Mouse (Mus musculus): ENCODE measurements around the gene Dnal4. TPM values are rescaled to one million over a fixed set of nuclear protein-coding genes. Genes with fewer than 3 reads are reported as not detected.

Dnal4 gene
- polyA plus RNA-seq, 1 experiment from 2014 or later: 48.0 TPM

GRCm38 (mm10) chr15:79766586-79767071 is 11.0 kb downstream of the Dnal4 start:
- no peak for DNase-seq (ENCODE audit: low spot score)
- WGBS: 86% methylated on average over 10 of the region's 10 CpGs

GRCm38 (mm10) chr15:79766168-79766567 is 11.5 kb downstream of the Dnal4 start:
- no peaks in the 10 kb centered on the region for H3K27me3 ChIP-seq (ENCODE audit: insufficient read depth, poor library complexity, severe bottlenecking)
- no peak overlapping the region for H3K27ac ChIP-seq
- 64% methylated on average over 9 of the region's 10 CpGs for WGBS
- H3K4me1 ChIP-seq: peaks cover 27% of the 10 kb centered on the region
- H3K9me3 ChIP-seq: no peaks in the 10 kb centered on the region
- DNase-seq (ENCODE audit: low spot score): no peak
- no peak overlapping the region for H3K4me3 ChIP-seq
- H3K36me3 ChIP-seq: peaks cover 32% of the 10 kb centered on the region

More at GRCm38 (mm10) chr15:79766586-79767071, 11.0 kb downstream of the Dnal4 start:
- Histone ChIP-seq H3K9me3 (no peaks in the 10 kb centered on the region), H3K27me3 (ENCODE audit: insufficient read depth, poor library complexity, severe bottlenecking) (no peaks in the 10 kb centered on the region), H3K4me1 (peaks cover 27% of the 10 kb centered on the region), H3K36me3 (peaks cover 28% of the 10 kb centered on the region), H3K4me3 (no peak overlapping the region), H3K27ac (0 out of 2 replicates have a peak overlapping the region, but pooled peaks have one; percentile 24)

DNA sequence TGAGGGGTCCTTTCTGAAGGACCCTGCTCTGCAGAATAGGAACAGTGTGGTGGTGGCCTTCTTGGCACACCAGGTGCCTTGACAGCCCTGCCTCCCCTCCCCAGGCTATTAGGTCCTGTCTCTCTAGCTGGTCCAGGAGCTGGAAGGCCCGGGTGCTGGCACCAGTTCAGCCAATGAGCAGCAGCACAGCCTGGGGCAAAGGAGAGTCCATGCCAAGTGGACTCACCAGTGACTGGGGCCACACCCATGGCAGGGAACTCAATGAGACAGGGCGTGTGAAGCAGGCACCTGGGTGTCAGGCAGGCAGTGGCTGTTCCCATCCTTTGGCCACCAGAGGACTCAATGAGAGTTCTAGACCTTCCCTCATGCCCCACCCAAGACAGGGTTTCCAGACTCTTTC is 12.3 kb downstream of the Dnal4 start:
- Histone ChIP-seq H3K27me3 (ENCODE audit: insufficient read depth, poor library complexity, severe bottlenecking) (no peaks in the 10 kb centered on the region), H3K9me3 (no peaks in the 10 kb centered on the region), H3K27ac (no peak overlapping the region), H3K4me3 (no peak overlapping the region), H3K36me3 (peaks cover 34% of the 10 kb centered on the region), H3K4me1 (peaks cover 27% of the 10 kb centered on the region)
- no peak for DNase-seq (ENCODE audit: low spot score)
- 84% methylated on average over 2 of the region's 2 CpGs for WGBS

DNA sequence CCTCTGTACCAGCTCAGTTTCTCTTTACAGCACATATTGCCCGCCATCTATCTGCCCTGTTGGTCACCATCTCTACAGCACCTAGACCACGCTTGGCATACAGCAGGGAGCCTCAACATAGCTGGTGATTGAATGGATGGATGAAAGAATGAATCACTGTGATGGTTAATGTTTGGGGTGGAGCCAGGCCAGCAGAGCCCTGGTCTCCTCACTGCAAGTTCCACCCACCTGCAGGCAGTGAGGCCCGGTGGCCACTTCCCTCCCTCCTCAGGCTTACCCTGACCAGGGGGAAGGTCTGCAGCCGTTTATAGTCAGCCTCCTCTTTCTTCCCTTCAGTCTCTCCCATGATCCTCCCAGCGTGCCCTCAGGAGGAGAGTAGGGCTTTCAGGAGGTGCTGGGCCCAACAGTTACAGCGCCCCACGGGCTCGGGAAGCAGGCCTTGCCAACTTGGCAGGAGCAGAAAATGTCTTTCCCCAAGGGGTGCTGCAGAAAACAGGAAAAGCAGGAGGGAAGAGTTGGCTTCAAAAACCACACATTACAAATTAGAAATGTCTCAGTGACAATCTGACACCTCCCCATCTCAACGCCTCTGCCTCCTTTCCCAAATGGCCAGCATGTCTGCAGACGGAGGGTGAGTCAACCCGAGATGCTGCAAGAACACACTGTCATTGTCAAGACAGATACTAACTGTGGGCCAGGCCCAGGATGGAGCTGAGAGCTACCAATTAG is 12.9 kb downstream of the Dnal4 start:
- peaks cover 27% of the 10 kb centered on the region for H3K4me1 ChIP-seq
- peaks cover 34% of the 10 kb centered on the region for H3K36me3 ChIP-seq
- 76% methylated on average over 11 of the region's 11 CpGs for WGBS

GRCm38 (mm10) chr15:79763601-79764246 is 13.9 kb downstream of the Dnal4 start:
- Histone ChIP-seq H3K27ac (no peak overlapping the region), H3K27me3 (ENCODE audit: insufficient read depth, poor library complexity, severe bottlenecking) (no peaks in the 10 kb centered on the region), H3K9me3 (no peaks in the 10 kb centered on the region), H3K4me3 (no peak overlapping the region), H3K36me3 (peaks cover 34% of the 10 kb centered on the region), H3K4me1 (peaks cover 27% of the 10 kb centered on the region)
- 85% methylated on average over 7 of the region's 7 CpGs for WGBS
- no peak for DNase-seq (ENCODE audit: low spot score)

More for the DNA sequence above, 12.9 kb downstream of the Dnal4 start:
- DNase-seq (ENCODE audit: low spot score): no peak
- H3K9me3 ChIP-seq: no peaks in the 10 kb centered on the region
- no peak overlapping the region for H3K27ac ChIP-seq
- no peak overlapping the region for H3K4me3 ChIP-seq
- no peaks in the 10 kb centered on the region for H3K27me3 ChIP-seq (ENCODE audit: insufficient read depth, poor library complexity, severe bottlenecking)

GRCm38 (mm10) chr15:79763001-79763400 is 14.6 kb downstream of the Dnal4 start:
- H3K4me3 ChIP-seq: no peak overlapping the region
- no peak overlapping the region; the same call in 1 of the 2 replicates for H3K27ac ChIP-seq
- no peak for DNase-seq (ENCODE audit: low spot score)
- 85% methylated on average over 9 of the region's 9 CpGs for WGBS
- H3K27me3 ChIP-seq (ENCODE audit: insufficient read depth, poor library complexity, severe bottlenecking): no peaks in the 10 kb centered on the region
- peaks cover 23% of the 10 kb centered on the region for H3K4me1 ChIP-seq
- H3K36me3 ChIP-seq: peaks cover 34% of the 10 kb centered on the region
- no peaks in the 10 kb centered on the region for H3K9me3 ChIP-seq

DNA sequence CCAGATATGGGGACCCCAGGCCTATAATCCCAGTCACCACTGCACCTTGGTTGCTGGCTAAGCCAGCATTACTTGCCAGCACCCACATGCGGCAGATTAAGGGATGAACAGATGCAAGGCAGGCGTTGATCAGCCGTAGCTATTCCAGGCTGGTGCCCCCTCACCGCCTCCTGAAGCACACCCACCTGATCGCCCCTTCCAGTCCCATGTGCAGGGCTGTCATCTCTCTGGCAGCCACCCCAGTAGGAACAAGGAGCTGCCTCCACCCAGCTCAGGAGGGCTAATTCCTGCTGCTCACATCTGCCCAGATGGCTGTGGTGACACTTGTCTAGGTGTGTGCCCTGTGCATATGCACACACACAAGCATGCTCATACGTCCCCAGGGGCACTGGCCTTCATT is 16.7 kb downstream of the Dnal4 start:
- Histone ChIP-seq H3K36me3 (peaks cover 34% of the 10 kb centered on the region), H3K27me3 (ENCODE audit: insufficient read depth, poor library complexity, severe bottlenecking) (no peaks in the 10 kb centered on the region), H3K27ac (no peak overlapping the region), H3K4me1 (peaks cover 13% of the 10 kb centered on the region), H3K4me3 (no peak overlapping the region), H3K9me3 (no peaks in the 10 kb centered on the region)
- no peak for DNase-seq (ENCODE audit: low spot score)
- WGBS: 77% methylated on average over 6 of the region's 6 CpGs

DNA sequence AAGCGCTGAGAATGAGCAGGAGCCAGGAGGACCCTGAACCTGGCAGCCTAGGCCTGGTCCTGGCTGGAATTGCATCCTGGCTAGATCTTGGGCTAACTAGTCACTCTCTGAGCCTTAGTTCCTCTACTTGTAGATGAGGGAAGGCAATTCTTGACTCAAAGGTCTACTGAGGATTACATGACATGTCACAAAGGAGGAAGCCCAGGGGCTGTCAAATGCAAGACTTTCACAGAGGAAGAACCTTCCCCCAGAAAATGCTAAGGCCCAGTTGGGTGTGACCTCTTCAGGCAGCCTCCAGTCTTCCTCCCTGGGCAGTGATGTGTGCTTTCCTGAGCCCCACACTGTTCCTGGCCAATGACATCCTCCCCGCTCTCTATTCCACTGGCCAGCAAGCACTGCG is 20.5 kb downstream of the Dnal4 start:
- Histone ChIP-seq H3K27me3 (ENCODE audit: insufficient read depth, poor library complexity, severe bottlenecking) (no peaks in the 10 kb centered on the region), H3K27ac (no peak overlapping the region), H3K9me3 (no peaks in the 10 kb centered on the region), H3K4me1 (peaks cover 20% of the 10 kb centered on the region), H3K36me3 (peaks cover 11% of the 10 kb centered on the region), H3K4me3 (no peak overlapping the region)
- no peak for DNase-seq (ENCODE audit: low spot score)
- WGBS: 82% methylated on average over 3 of the region's 3 CpGs

DNA sequence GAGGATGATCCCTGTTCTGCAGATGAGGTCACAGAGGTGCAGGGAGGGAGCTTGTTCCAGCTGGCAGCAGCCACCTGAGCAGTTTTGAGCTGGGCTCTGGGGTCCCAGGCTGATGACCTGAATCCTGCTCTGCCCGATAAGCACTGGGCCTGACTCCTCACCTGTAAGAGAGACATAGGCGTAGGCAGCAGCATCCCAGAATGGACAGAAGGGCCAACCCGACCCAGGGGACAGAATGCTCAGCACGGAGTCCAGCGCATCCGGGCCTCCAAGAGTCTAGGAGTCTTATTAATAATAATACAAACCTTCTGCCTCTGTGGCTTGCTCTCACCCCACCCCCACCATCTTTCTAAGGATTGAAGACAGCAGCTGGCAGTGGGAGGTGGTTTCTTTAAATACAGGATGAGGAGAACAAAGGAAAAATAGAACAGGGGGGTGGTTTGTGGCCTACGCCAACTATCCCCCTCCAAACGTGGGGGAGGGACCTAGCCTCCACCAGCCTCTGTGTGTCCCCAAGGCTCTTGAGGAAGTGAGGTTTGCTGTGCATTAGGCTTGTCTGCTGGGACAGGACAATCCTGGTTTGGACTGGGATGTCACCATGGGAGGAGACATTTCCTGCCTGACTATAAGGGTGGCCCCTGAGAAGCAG is 21.5 kb downstream of the Dnal4 start:
- Histone ChIP-seq H3K36me3 (0 out of 2 replicates have a peak, but pooled peaks cover 2% of the 10 kb centered on the region), H3K27me3 (ENCODE audit: insufficient read depth, poor library complexity, severe bottlenecking) (no peaks in the 10 kb centered on the region), H3K9me3 (no peaks in the 10 kb centered on the region), H3K4me3 (no peak overlapping the region), H3K27ac (no peak overlapping the region), H3K4me1 (peaks cover 24% of the 10 kb centered on the region)
- DNase-seq (ENCODE audit: low spot score): no peak
- WGBS: 74% methylated on average over 8 of the region's 8 CpGs

- H3K9me3 ChIP-seq: no peaks in the 10 kb centered on the region
- H3K4me1 ChIP-seq: peaks cover 24% of the 10 kb centered on the region
- no peak overlapping the region for H3K27ac ChIP-seq
- H3K36me3 ChIP-seq: peaks cover 2% of the 10 kb centered on the region; the same call in 1 of the 2 replicates
- H3K27me3 ChIP-seq (ENCODE audit: insufficient read depth, poor library complexity, severe bottlenecking): no peaks in the 10 kb centered on the region
- no peak overlapping the region for H3K4me3 ChIP-seq
- 75% methylated on average over 4 of the region's 4 CpGs for WGBS
- no peak for DNase-seq (ENCODE audit: low spot score)
Observed at GRCm38 (mm10) chr15:79755176-79755575, 22.5 kb downstream of the Dnal4 start.

DNA sequence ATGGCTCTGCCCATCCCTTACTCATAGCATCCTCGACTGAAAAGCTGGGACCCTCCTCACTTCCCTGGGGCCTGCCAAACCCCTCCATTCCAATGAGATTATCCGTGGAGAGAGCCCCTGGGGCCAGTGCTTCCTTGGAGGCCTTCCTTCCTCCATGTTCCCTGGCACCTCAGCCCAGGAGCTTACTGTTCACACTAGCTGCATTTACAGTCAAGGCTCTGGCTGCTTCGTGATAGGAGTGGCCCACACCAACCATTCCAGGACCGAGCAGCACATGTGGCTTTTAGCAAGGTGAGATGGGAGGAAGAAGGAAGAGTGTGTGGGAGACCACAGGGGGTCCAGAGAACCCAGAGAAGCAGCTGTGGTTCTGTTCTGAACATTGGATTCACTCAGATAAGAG is 23.8 kb downstream of the Dnal4 start:
- no peak overlapping the region for H3K27ac ChIP-seq
- WGBS: 50% methylated on average over 4 of the region's 4 CpGs
- DNase-seq (ENCODE audit: low spot score): no peak
- no peaks in the 10 kb centered on the region for H3K27me3 ChIP-seq (ENCODE audit: insufficient read depth, poor library complexity, severe bottlenecking)
- H3K4me3 ChIP-seq: no peak overlapping the region
- H3K36me3 ChIP-seq: peaks cover 2% of the 10 kb centered on the region; the same call in 1 of the 2 replicates
- peaks cover 24% of the 10 kb centered on the region for H3K4me1 ChIP-seq
- no peaks in the 10 kb centered on the region for H3K9me3 ChIP-seq

DNA sequence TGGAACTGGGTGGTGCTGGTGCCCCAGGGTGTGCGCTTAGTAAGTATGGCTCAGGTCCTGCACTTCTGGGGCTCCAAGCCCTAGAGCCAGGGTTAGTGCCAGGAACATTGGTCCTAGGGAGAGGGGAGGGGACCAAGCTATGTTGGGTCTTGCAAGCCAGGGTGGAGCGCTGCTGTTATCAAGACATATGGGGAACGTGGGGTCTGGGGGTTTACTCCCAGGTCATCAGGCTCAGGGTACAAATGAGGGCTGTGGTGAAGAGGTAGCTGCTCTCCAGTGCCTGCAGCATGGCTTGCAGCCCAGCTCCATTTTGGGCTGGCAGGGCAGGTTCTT is 24.3 kb downstream of the Dnal4 start:
- Histone ChIP-seq H3K36me3 (peaks cover 2% of the 10 kb centered on the region; the same call in 1 of the 2 replicates), H3K4me3 (no peak overlapping the region)
- 79% methylated on average over 3 of the region's 3 CpGs for WGBS

More for the DNA sequence above, 24.3 kb downstream of the Dnal4 start:
- Histone ChIP-seq H3K9me3 (no peaks in the 10 kb centered on the region), H3K27me3 (ENCODE audit: insufficient read depth, poor library complexity, severe bottlenecking) (no peaks in the 10 kb centered on the region), H3K27ac (no peak overlapping the region), H3K4me1 (peaks cover 24% of the 10 kb centered on the region)
- no peak for DNase-seq (ENCODE audit: low spot score)

All from heart, embryonic 10.5 days (tissue).